Mouse (Mus musculus) A20 (cell line): ENCODE results near the gene Ganc.

Source experiments
- DNase-seq: peaks from one replicate; pipeline ENCODE4 v3.0.0-alpha.2; 2011; ENCODE audit warnings: low read depth, low spot score

Gene Ganc

GRCm38 (mm10) chr2:120450724-120451123 is 47.0 kb downstream of the Ganc start:
- DNase-seq = no peak

- no peak for DNase-seq
Observed at GRCm38 (mm10) chr2:120452600-120452999, 48.9 kb downstream of the Ganc start.

GRCm38 (mm10) chr2:120454987-120455386 is 51.3 kb downstream of the Ganc start:
- no peak for DNase-seq

DNA sequence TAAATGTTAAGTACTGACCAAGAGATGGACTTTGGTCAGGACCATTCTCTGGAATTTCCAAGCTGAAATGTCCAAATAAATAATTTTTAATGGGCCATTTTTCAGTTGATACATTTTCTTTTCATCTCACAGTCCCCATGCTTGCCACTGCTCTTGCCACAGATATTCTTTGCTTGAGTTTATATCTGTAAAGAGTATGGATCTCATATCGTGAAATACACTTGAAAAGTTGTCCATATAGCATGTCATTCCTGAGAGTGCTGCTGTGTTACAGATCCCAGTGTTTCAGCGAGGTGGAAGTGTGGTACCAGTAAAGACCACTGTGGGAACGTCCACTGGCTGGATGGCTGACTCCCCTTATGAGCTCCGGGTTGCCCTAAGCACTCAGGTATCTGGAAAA is 52.0 kb downstream of the Ganc start, which contains the start of gene Capn3:
Gene Capn3 (plus strand): TSS at position 301 of the 400 bp plus-strand sequence.
- no peak for DNase-seq

DNA sequence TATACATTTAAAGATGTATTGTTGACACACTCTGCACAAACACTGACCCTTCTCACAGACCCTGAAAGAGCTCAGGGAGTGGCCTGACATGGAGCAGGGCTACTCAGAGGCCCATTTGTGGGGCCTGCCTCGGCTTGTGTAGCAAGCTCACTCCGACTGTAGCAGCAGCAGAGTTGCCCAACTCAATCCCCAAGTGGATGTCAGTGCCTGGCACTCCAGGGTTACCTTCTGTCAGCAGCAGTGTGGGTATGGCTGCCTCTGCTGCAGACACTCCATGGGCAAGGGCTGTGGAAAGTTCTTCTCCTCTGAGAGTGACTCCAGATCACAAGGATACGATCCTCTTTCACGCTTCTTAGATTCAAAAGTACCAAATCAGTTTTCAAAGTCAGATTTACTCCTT is 56.5 kb downstream of the Ganc start:
- DNase-seq = no peak

GRCm38 (mm10) chr2:120463328-120463727 is 59.6 kb downstream of the Ganc start:
- DNase-seq = no peak

DNA sequence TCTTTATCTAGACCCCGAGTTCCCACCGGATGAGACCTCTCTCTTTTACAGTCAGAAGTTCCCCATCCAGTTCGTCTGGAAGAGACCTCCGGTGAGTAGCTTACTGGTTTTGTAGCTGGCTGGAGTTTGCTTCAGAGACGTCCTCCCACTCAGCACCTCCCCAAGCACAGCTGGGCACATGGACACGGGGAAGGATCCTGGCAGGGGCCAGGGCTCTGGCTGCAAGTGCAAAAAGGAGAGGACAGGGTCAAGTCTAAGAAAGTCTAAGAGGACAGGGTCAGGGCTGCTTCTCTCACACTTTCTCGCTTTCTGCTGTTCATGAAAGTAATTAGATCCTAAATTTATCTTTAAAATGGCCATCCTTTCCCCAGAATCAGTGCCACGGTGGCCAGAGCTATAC is 60.4 kb downstream of the Ganc start:
- no peak for DNase-seq

DNA sequence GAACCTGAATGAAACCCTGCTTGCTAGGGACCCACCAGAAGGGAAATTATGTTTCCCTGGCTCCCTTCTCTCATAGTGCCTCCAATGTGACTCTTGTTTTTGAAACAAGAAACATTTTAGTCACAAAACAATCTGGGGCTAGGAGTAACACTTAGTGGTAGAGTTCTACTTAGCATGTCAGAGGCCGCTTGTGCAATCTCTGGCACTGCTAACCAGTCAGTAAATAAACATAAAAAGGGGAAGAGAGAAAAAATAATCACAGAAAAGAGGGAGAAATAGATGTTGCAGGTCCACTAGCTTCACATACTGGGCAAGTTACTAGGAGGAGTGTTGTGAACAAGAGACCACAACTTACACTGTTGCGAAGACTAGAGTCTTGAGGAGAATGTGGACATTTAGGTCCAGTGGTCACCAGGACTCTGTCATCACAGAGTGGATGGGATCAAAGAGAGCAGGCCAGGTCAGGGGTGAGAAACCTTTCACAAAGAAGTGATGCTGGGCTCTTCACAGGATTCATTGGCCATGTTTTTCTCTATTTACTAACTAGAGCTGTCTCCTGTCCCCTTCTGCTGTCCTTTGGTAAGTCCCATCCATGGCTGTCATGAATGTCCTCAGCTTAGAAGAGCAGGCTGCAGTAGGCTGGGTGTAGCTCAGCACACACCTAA is 61.2 kb downstream of the Ganc start:
- peak; percentile 30 for DNase-seq

GRCm38 (mm10) chr2:120465397-120465785 is 61.7 kb downstream of the Ganc start:
- DNase-seq = peak; percentile 52

- no peak for DNase-seq
Observed at GRCm38 (mm10) chr2:120468011-120468410, 64.3 kb downstream of the Ganc start.

- no peak for DNase-seq
Observed at GRCm38 (mm10) chr2:120469220-120469619, 65.5 kb downstream of the Ganc start.

DNA sequence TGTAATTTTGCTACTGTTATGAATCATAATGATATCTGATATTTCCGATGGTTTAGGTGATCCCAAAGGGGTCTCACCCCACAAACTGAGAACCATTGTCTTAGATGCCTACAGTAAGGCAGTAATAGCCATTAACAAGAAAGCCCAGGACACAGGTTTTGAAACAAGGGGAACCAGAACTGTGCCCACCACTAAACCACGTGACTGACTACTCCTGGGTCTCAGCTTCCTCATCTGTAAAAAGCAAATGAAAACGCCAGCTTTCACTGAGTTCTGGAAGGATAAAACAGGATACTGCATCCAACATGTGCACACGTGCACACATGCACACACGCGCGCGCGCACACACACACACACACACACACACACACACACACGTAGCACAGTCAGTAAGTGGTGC is 66.0 kb downstream of the Ganc start:
- DNase-seq = no peak

DNA sequence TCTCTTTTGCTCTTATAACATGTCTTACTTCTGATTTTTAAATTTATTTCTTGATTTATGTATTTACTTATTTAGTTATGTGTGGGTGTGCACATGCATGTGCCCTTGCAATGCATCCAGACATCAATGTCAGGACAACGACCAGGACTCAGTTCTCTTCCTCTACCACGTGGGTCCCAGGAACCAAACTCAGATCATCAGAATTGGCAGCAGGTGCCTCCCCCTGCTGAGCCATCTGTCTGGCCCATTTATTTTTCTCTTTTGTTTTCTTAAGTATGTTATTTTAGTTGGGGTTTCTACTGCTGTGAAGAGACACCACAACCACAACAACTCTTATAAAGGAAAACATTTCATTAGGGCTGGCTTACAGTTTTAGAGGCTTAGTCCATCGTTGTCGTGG is 67.2 kb downstream of the Ganc start:
- no peak for DNase-seq

- DNase-seq = no peak
Observed at GRCm38 (mm10) chr2:120476277-120477087, 72.8 kb downstream of the Ganc start.

GRCm38 (mm10) chr2:120478600-120478999 is 74.9 kb downstream of the Ganc start:
- DNase-seq = peak; percentile 80

GRCm38 (mm10) chr2:120481921-120482320 is 78.2 kb downstream of the Ganc start:
- no peak for DNase-seq

DNA sequence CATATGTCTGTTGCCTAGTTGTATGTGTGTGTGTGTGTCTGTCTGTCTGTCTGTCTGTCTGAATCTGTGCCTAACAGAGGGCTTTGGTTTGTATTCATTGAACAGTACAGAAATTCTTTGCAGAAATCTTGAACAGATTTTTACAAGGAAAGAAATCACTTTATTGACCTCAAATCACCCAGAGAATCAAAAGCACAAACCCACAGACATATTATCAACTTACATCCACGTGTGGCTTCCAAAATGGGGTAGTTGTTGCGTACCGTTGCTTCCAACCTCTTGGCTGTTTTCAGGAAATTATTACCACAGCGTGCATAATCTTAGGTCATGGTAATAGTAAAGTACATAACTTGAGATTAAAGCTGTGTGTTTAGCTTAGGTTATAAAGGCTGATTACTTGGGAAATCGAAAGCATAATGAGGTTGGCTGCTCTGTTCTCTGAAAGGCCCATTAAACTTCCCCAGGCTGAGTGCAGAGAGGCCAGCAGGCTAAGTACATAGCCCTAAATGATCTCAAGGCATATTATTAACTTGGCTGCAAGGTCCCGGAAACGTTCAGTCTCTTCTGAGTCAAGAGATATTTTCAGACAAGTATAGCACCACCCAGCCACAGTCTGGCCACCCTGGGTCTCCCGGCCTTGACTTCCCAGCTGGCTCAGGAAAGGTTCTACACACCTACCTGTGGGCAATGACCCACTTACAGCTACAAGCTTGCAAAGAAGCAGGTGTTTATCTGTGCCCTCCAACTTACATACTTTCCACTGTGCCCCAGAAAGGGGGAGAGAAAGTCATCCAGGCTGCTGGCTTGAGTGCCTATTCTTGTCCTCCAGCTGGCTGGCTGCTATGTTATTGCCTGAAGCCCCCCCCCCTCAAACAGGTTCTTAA is 79.1 kb downstream of the Ganc start:
- no peak for DNase-seq

DNA sequence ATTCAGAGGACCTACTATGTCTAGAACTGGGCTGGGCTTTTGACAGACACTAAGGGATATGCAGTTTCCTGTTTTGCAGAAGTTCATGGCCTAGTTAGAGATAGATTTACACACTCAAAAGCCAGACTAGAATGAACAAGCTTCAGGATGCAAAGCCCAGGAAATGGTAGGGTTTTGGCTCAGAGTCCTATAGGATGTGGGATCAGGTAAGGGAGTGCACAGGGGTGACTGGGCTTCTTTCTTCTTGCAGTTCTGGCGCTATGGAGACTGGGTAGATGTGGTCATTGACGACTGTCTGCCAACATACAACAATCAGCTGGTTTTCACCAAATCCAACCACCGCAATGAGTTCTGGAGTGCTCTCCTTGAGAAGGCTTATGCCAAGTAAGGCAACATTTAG is 80.5 kb downstream of the Ganc start:
- DNase-seq = no peak

DNA sequence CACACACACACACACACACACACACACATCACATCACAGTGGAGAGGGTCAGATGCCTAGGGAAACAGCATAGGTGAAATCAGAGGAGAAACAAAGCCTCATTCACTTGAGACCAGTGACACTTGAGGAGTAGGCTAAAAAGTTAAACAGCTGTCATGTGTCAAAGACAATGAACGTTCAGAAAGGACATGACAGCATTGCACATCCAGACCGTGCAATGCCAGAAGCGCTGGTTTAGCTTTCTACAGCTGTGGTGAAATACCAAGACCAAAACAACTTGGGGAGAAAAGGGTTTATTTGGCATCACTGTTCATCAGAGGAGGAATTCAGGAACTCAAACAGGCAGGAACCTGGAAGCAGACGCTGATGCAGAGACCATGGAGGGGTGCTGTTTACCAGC is 89.6 kb downstream of the Ganc start:
- no peak for DNase-seq

DNA sequence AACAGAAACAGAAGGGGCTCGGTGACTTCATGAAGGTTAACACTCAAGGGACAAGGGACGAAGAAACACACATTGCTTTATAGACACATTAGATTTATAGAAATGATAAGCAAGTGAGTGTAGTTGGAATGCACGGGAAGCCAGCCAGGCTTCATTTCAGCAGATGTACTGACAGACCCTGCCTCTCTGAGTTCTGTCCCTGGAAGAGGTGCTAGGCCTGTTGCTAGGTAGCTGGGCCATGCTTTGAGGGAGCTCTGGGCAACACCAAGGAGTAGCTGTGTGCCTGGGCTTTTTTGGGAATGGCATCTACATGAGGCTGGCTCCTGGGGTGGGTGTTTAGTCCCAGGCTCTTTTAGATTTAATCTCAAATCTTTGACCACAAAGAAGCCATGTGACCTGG is 92.8 kb downstream of the Ganc start:
- DNase-seq = no peak

- peak; percentile 90 for DNase-seq
Observed at GRCm38 (mm10) chr2:120499971-120500471, 96.3 kb downstream of the Ganc start.
